Mouse (Mus musculus) bone marrow, adult 2 months (tissue): ENCODE measurements around the gene Ubtfl1. TPM values are rescaled to one million over a fixed set of nuclear protein-coding genes. Genes with fewer than 3 reads are reported as not detected.
"Not testable (repeated sequence)": the region's sequence is repeated elsewhere in the genome, so short reads cannot be mapped to it uniquely, and the experiment has no call there.

Experiments
- H3K27ac ChIP-seq: fragments of 200-500 bp; 2 replicates; pipeline ENCODE4 v1.5.1; 2012; ENCODE audit warnings: low read depth, mild to moderate bottlenecking, control low read depth, inconsistent platforms, low read length; ENCODE audit not compliant: control insufficient read depth, poor library complexity, insufficient read depth
- H3K4me1 ChIP-seq: fragments of 200-500 bp; 2 replicates; pipeline ENCODE4 v1.6.1; 2011; ENCODE audit warnings: low read length; ENCODE audit not compliant: control insufficient read depth, insufficient read depth
- H3K4me3 ChIP-seq: fragments of 200-500 bp; replicated peaks from 2 replicates; pipeline ENCODE3; 2011; ENCODE audit warnings: mild to moderate bottlenecking, low read depth, low read length, control low read depth; ENCODE audit not compliant: control insufficient read depth
- CTCF ChIP-seq: fragments of 200-500 bp; IDR thresholded peaks from 2 replicates; pipeline ENCODE4 v1.5.1; 2011; ENCODE audit warnings: low read length, control low read depth; ENCODE audit not compliant: control insufficient read depth, insufficient read depth
- POLR2A ChIP-seq: fragments of 200-500 bp; IDR thresholded peaks from 2 replicates; pipeline ENCODE4 v1.6.1; 2011; ENCODE audit warnings: low read depth, mild to moderate bottlenecking, control low read depth, low read length, borderline replicate concordance; ENCODE audit not compliant: control insufficient read depth
- WGBS: fragments of 180-500 bp; shearing (Covaris S2); methylation state at CpG from one replicate; pipeline ENCODE4 v1.1.7; 2018; 5-methylcytosine and 5-hydroxymethylcytosine counted together
- polyA plus RNA-seq: library from polyadenylated mRNA; stranded (reverse); fragments of >200 nt; gene quantifications from 2 replicates; pipeline ENCODE4 v1.2.4, GENCODE M21; 2011; ENCODE audit warnings: low replicate concordance; ENCODE audit not compliant: missing spikeins, insufficient read depth, insufficient read length

Gene Ubtfl1
- 0.43 and 0.57 TPM in 2 replicates for polyA plus RNA-seq

DNA sequence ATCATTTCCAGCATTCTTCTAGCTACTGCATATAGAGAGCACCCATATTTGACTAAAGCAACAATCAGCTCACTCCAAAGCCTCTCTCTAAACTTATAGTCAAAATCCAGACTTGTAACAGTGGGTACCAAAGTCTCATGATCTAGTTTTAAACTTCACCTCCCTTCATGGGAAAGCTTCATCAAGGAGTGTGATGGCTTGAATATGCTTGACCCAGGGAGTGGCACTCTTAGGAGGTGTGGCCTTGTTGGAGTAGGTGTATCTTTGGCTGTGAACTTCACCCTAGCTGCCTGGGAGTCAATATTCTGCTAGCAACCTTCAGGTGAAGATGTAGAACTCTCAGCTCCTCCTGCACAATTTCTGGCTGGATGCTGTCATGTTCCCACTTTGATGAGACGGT, at the start of gene Ubtfl1:
Ubtfl1 (plus strand) TSS at position 301 of the 400 bp plus-strand sequence.
- H3K4me1 ChIP-seq, result no peaks in the 10 kb centered on the region
- 44% methylated on average over 1 of the region's 1 CpGs for WGBS
- no peak for TF ChIP-seq CTCF
- no peak within 1 kb of the TSS for H3K27ac ChIP-seq
- no peak within 1 kb of the TSS for H3K4me3 ChIP-seq

DNA sequence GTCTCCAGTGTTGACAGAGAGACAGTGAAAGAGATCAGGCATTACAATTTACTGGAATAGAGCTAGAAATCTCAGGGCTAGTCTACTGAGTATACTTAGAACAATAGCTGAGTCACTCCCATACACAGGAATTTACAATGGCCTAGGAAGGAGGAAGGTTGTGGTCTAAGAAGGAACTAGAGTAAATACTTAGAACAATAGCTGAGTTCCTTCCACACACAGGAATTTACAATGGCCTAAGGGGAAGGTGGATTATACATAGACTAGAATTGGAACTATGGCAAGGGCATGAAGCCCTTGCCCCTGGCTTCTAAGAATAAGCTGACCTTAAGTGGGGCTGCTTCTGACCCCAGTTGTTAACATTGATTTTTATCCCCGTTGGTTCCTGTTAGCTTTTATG, 31.2 kb upstream of the Ubtfl1 start:
- not testable (repeated sequence) for H3K4me3 ChIP-seq
- WGBS, result 49% methylated on average over 1 of the region's 1 CpGs

DNA sequence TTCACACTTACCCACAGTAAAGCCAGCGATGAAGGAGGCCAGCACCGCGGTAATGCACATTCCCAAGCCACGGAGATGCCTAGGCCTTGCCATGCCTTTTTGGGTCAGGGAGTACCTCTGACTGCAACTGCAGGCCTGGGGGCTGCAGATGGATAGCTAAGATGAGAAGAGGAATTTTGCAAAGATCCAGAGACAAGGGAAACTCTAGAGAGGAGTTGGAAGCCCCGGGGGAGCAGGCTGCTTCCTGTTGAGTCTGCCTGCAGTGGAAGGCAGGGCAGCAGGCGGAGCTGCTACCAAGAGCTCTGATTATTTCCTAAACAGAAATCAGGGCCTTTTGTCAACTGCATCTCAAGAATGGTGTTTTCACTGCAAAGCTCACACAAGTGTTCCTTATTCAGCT, 18.4 kb upstream of the Ubtfl1 start:
- Histone ChIP-seq H3K4me1 (no peaks in the 10 kb centered on the region), H3K4me3 (no peak overlapping the region), H3K27ac (no peak overlapping the region)
- 30% methylated on average over 6 of the region's 6 CpGs for WGBS
- TF ChIP-seq POLR2A (no peak), CTCF (no peak)

More for the DNA sequence above, 31.2 kb upstream of the Ubtfl1 start:
- H3K27ac ChIP-seq, H3K4me1 ChIP-seq: not testable (repeated sequence)

DNA sequence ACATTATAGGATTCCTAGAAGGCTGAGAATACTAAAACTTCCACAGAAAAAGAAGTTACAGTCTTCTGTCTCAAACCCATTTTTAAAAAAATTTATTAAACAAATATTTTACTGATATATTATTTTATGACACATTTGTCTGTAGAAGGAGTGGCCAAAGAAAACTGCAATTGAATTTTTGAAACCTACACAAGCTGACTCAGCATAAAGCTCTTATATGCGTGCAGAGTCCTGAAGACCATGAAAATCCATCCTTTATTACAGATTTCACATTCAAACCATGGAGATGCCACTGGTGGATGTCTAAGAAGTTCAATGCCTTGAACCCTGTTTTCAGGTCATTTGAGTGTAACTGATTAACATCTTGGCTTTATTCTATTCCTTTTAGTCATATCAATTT, 4.6 kb upstream of the Ubtfl1 start:
- WGBS, result 73% methylated on average over 1 of the region's 1 CpGs
- Histone ChIP-seq H3K27ac (no peak overlapping the region), H3K4me3 (no peak overlapping the region), H3K4me1 (no peaks in the 10 kb centered on the region)
- TF ChIP-seq CTCF, result no peak
- no peak for TF ChIP-seq POLR2A

DNA sequence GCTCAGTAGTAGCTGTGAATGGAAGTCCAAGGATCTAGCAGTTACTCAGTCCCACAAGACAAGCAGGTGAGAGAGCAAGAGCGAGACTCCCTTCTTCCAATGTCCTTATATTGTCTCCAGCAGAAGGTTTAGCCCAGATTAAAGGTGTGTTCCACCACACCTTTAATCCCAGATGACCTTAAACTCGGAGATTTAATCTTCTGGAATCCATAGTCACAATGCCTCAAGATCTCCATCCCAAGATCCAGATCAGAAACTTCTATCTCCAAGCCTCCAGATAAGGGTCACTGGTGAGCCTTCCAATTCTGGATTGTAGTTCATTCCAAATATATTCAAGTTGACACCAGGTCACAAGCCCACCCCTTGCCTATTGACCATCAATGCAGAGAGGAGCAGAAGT, 1.3 kb upstream of the Ubtfl1 start, which contains the start of gene Naalad2:
Naalad2 (minus strand) TSS at position 101 of the 400 bp plus-strand sequence.
- H3K4me1 ChIP-seq, H3K4me3 ChIP-seq, H3K27ac ChIP-seq: not testable (repeated sequence)
- WGBS, result 56% methylated on average over 2 of the region's 2 CpGs

DNA sequence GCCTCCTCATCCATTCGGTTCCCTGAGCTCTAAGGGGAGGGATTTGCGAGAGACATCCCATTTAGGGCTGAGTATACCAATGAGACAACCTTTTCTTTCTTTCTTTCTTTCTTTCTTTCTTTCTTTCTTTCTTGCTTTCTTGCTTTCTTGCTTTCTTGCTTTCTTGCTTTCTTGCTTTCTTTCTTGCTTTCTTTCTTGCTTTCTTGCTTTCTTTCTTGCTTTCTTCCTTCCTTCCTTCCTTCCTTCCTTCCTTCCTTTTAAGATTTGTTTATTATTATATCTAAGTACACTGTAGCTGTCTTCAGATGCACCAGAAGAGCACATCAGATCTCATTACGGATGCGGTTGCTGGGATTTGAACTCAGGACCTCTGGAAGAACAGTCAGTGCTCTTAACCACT, 8.2 kb downstream of the Ubtfl1 start:
- H3K4me1 ChIP-seq, H3K4me3 ChIP-seq, H3K27ac ChIP-seq: not testable (repeated sequence)
- 72% methylated on average over 4 of the region's 4 CpGs for WGBS

DNA sequence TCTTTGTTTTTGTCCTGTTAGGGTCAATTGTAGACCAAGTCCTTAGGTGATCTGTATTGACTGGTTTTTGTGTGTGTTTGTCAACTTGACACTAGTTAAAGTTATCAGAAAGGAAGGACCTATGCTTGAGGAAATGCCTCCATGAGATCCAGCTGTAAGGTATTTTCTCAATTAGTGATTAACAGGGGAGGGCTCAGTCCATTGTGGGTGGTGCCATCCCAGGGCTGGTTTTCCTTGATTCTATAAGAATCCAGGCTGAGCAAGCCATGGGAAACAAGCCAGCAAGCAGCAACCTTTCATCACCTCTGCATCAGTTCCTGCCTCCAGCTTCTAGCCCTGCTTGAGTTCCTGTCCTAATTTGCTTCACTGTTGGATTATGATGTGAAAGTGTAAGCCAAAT, 26.1 kb downstream of the Ubtfl1 start, which contains the start of gene Mbd3l2:
Mbd3l2 (plus strand) TSS at position 301 of the 400 bp plus-strand sequence.
- TF ChIP-seq CTCF (no peak), POLR2A (no peak)
- H3K4me1 ChIP-seq, result no peaks in the 10 kb centered on the region

DNA sequence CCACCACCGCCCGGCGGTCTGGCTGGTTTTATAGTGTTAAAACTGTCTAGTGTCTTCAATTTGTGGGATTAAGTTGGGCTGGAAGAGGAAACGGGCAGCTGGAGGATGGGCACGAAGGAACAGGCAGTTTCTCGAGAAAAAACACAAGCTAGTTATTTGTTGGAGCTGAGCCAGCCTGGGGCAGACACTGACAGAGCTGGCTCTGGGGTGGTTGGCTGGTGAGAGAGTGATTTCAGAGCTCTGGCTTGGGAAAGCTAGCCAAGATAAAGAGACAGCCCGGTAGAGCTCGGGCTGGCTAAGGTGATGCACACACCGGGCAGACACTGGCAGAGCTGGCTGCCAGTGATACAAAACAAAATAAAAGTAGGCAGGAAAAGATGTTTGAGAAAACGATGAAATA, 27.5 kb downstream of the Ubtfl1 start:
- H3K4me1 ChIP-seq, result no peaks in the 10 kb centered on the region
- no peak for TF ChIP-seq CTCF
- no peak for TF ChIP-seq POLR2A
- no peak overlapping the region for H3K27ac ChIP-seq
- WGBS, result 77% methylated on average over 10 of the region's 10 CpGs
- no peak overlapping the region for H3K4me3 ChIP-seq

More for the DNA sequence above, 26.1 kb downstream of the Ubtfl1 start, which contains the start of gene Mbd3l2:
- Histone ChIP-seq H3K4me3 (no peak within 1 kb of the TSS), H3K27ac (no peak within 1 kb of the TSS)

DNA sequence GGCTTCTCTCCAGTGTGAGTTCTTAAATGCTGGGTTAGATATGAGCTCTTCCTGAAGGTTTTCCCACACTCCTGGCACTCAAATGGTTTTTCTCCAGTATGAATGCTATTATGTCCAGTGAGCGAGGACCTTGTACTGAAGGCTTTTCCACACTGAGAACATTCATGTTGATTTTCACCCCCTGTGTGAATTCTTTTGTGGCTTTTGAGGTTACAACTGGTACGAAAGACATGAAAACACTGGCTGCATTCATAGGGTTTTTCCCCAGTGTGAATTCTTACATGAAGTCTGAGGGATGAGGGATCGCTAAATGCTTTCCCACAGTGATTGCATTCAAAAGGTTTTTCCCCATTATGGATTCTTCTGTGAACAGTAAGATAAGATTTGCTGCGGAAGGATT, 52.3 kb downstream of the Ubtfl1 start:
- H3K4me3 ChIP-seq, result no peak overlapping the region
- 81% methylated on average over 4 of the region's 4 CpGs for WGBS
- no peak overlapping the region for H3K27ac ChIP-seq
- no peaks in the 10 kb centered on the region for H3K4me1 ChIP-seq
- TF ChIP-seq CTCF (no peak), POLR2A (no peak)

Other genes starting within 250 kb of the Ubtfl1 start
- gene Chordc1, start 112.3 kb upstream of the Ubtfl1 start, polyA plus RNA-seq, result 17.5 and 19.1 TPM in 2 replicates
- gene Naalad2, start 1.4 kb upstream of the Ubtfl1 start, polyA plus RNA-seq, result not detected in 2 replicates
- gene Mbd3l2, start 26.2 kb downstream of the Ubtfl1 start, polyA plus RNA-seq, result not detected in 2 replicates
- gene Zfp558, start 73.8 kb downstream of the Ubtfl1 start, polyA plus RNA-seq, result 0.90 TPM in 1 of 2 replicates, not detected in the other
- gene Mbd3l1, start 73.9 kb downstream of the Ubtfl1 start, polyA plus RNA-seq, result not detected in 2 replicates